Mouse (Mus musculus): ENCODE results near the gene Smyd3.

- TF ChIP-seq CTCF (IDR thresholded peaks at IDR 0.05) (no peak), POLR2A (IDR thresholded peaks at IDR 0.05; ENCODE audit: insufficient read depth, low read depth, low read length) (no peak)
Measured at GRCm38 (mm10) chr1:179492908-179493307, 24.9 kb downstream of the Smyd3 start.
